Comparison of ENCODE assay signal across 25 mouse cellular contexts in genomic region chr2:154508450-154508849, GRCm38 (mm10). TPM values are rescaled to one million over a fixed set of nuclear protein-coding genes. Genes with fewer than 3 reads are reported as not detected.
A peak's percentile ranks its signal among the peaks of the same experiment; 100 is the strongest.
DNase-seq lines count a peak whose midpoint lies in the region; ATAC-seq and TF ChIP-seq lines count a peak whose summit lies in the region.
"Had no signal": no experiment of that assay in that cellular context is flagged by ENCODE, and none has a peak within 500 bp of the region (broad histone marks: within the 10 kb centered on the region; RNA-seq: fewer than 3 reads in every experiment).

No protein-coding gene starts in this region.

- WGBS in heart, embryonic 12.5 days: 86% methylated on average over 4 of the region's 4 CpGs

- no peaks in the 10 kb centered on the region for H3K9me3 ChIP-seq in heart, embryonic 12.5 days (replicated peaks)
- H3K9me3 ChIP-seq: embryonic facial prominence, embryonic 10.5 days; embryonic facial prominence, embryonic 13.5 days; forebrain, embryonic 13.5 days; heart, embryonic 15.5 days; hindbrain, embryonic 10.5 days had no signal

- no peak overlapping the region for H3K9ac ChIP-seq in heart, embryonic 12.5 days
- H3K9ac ChIP-seq: embryonic facial prominence, embryonic 13.5 days; forebrain, embryonic 13.5 days; heart, embryonic 15.5 days; hindbrain, embryonic 14.5 days had no signal

- H3K4me1 ChIP-seq in heart, embryonic 12.5 days (replicated peaks): peaks cover 7% of the 10 kb centered on the region
- H3K4me1 ChIP-seq: embryonic facial prominence, embryonic 10.5 days; embryonic facial prominence, embryonic 13.5 days; hindbrain, embryonic 10.5 days had no signal

- no peak overlapping the region for H3K4me3 ChIP-seq in heart, embryonic 12.5 days
- H3K4me3 ChIP-seq in left cerebral cortex, adult 2 months: no peak overlapping the region
- H3K4me3 ChIP-seq: embryonic facial prominence, embryonic 10.5 days; embryonic facial prominence, embryonic 13.5 days; erythroblast, embryonic 14.5 days; forebrain, embryonic 13.5 days; heart, embryonic 15.5 days; hindbrain, embryonic 10.5 days had no signal

- H3K4me2 ChIP-seq in heart, embryonic 12.5 days: no peak overlapping the region
- H3K4me2 ChIP-seq: embryonic facial prominence, embryonic 13.5 days; forebrain, embryonic 13.5 days; heart, embryonic 11.5 days; heart, embryonic 15.5 days; hindbrain, embryonic 14.5 days had no signal

- no peak for ATAC-seq in heart, embryonic 12.5 days (ENCODE audit: insufficient number of reproducible peaks, low FRiP score)
- ATAC-seq: activated CD4-positive, CD25-positive, alpha-beta regulatory T cell, adult 4 months; forebrain, embryonic 16.5 days had no signal

- DNase-seq in heart, adult 11 months: peak; percentile 55
- DNase-seq in left cerebral cortex, adult 2 months (ENCODE audit: extremely low spot score in 1 of 2, low spot score in 2 of 2): no peak
- DNase-seq in left cerebral cortex, adult 9 months (ENCODE audit: low spot score in 2 of 2): no peak
- peak; percentile 65 for DNase-seq in A20 (ENCODE audit: low read depth, low spot score)
- DNase-seq in urinary bladder, postnatal 14 days (ENCODE audit: low spot score): no peak
- DNase-seq: embryo, embryonic 11 days; gastrocnemius, postnatal 10 days; gastrocnemius, postnatal 36 days had no signal

- H3K36me3 ChIP-seq in heart, embryonic 12.5 days: peaks cover 67% of the 10 kb centered on the region

- intact Hi-C loops in left cerebral cortex, adult 2 months (cut with DNase I): no loop called here

- H3K27ac ChIP-seq in heart, embryonic 12.5 days (ENCODE audit: poor library complexity, severe bottlenecking): no peak overlapping the region
- H3K27ac ChIP-seq in left cerebral cortex, adult 2 months: peak overlapping the region; percentile 17; the same call in 1 of the 2 replicates
- H3K27ac ChIP-seq: embryonic facial prominence, embryonic 10.5 days; embryonic facial prominence, embryonic 13.5 days; heart, embryonic 15.5 days; hindbrain, embryonic 10.5 days; hindbrain, embryonic 14.5 days had no signal

- H3K27me3 ChIP-seq in heart, embryonic 12.5 days (replicated peaks): no peaks in the 10 kb centered on the region
- H3K27me3 ChIP-seq: embryonic facial prominence, embryonic 13.5 days; forebrain, embryonic 13.5 days; heart, embryonic 15.5 days had no signal

- TF ChIP-seq CTCF in left cerebral cortex, adult 2 months (IDR thresholded peaks at IDR 0.05): no peak

RNA-seq across cellular contexts. Expression of gene 1700003F12Rik, which starts 38.4 kb away (rescaled TPM):
- 0.48 and 0.78 TPM in 2 replicates for polyA plus RNA-seq in heart, embryonic 12.5 days (2016; fragmentation: Nextera tagmentation; extraction: Ambion mirVana)
- under 1 TPM in 1 of 2 experiments, not detected in 1; 0.70 TPM for total RNA-seq in left cerebral cortex, adult 2 months (2021)
- total RNA-seq: adrenal gland, postnatal 25 days; gastrocnemius, postnatal 36 days; granulocyte monocyte progenitor cell, adult 5-6 weeks; heart, adult 8-10 months; heart, postnatal 36 days had no signal
- polyA plus RNA-seq: activated CD4-positive, CD25-positive, alpha-beta regulatory T cell, adult 4 months; erythroblast, embryonic 14.5 days had no signal

RNA-seq across cellular contexts. Expression of gene Actl10, which starts 43.1 kb away (rescaled TPM):
- 0.13 and 0.15 TPM in 2 replicates for polyA plus RNA-seq in heart, embryonic 12.5 days (2016; fragmentation: Nextera tagmentation; extraction: Ambion mirVana)
- not detected for total RNA-seq in left cerebral cortex, adult 2 months (2021)
- total RNA-seq: gastrocnemius, postnatal 10 days; gastrocnemius, postnatal 36 days; granulocyte monocyte progenitor cell, adult 5-6 weeks; heart, adult 8-10 months; heart, postnatal 36 days had no signal
- polyA plus RNA-seq: activated CD4-positive, CD25-positive, alpha-beta regulatory T cell, adult 4 months; cortical plate, adult 2 months; frontal cortex, adult 2 months; heart, embryonic 11.5 days had no signal

RNA-seq across cellular contexts. Expression of gene Necab3, which starts 50.2 kb away (rescaled TPM):
- 0.27 and 0.87 TPM in 2 replicates for polyA plus RNA-seq in heart, embryonic 12.5 days (2016; fragmentation: Nextera tagmentation; extraction: Ambion mirVana)
- total RNA-seq in left cerebral cortex, adult 2 months (2021): 10 to 100 TPM; 79.3 to 82.7 TPM

Comparison
In these comparisons a context has a peak if more than half of its experiments do, and no peak if none do; other contexts are left out.
1. DNase-seq: peak in heart, adult 11 months (single experiment) and A20 (single experiment); none in left cerebral cortex, adult 2 months (0 of 2), left cerebral cortex, adult 9 months (0 of 2) and urinary bladder, postnatal 14 days (single experiment).